Mouse (Mus musculus) cortical plate, adult 2 months (tissue): ENCODE data around the gene Gopc.

ENCODE experiments used
- CTCF ChIP-seq: fragments of 200-500 bp; IDR thresholded peaks from 2 replicates; pipeline ENCODE4 v1.5.1; 2011; ENCODE audit warnings: mild to moderate bottlenecking, control low read depth, low read length; ENCODE audit not compliant: insufficient read depth; ENCODE audit errors: extremely low read depth
- POLR2A ChIP-seq: fragments of 200-500 bp; IDR thresholded peaks from 2 replicates; pipeline ENCODE4 v1.6.1; 2011; ENCODE audit warnings: mild to moderate bottlenecking, low read length, control low read depth; ENCODE audit not compliant: insufficient read depth; ENCODE audit errors: extremely low read depth

DNA sequence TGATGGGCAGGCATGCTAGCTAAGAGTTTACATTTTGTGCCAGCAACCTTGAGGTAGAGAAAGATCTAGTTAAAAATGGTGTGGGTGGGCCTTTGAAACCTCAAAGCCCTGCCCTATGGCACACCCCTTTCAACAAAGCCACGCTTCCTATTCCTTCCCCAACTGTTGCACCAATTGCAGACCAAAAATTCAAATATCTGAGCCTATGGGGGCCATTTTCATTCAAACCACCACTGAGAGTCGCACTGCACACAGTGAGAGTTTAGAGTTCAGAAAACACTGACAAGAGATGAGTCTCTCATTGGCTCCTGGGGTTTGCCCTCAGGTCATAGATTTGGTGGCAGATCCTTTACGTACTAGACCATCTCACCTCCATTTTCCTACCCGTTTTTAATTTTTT lies 80.2 kb downstream of the Gopc start:
- TF ChIP-seq CTCF (no peak), POLR2A (no peak)
